Mouse (Mus musculus) heart, postnatal 0 days (tissue): ENCODE measurements around the gene Plekha6.

Source experiments
- CTCF ChIP-seq: IDR thresholded peaks from 2 replicates; pipeline ENCODE4 v1.5.1; 2016; ENCODE audit warnings: antibody characterized with exemption, control low read depth, low read depth
- EP300 ChIP-seq: IDR thresholded peaks from 2 replicates; pipeline ENCODE4 v1.6.1; 2016; ENCODE audit warnings: antibody characterized with exemption, low read depth

GRCm38 (mm10) chr1:133346531-133346930 lies 182.5 kb downstream of the Plekha6 start:
- TF ChIP-seq CTCF (no peak), EP300 (no peak)
